Mouse (Mus musculus): ENCODE data around the gene Med23. TPM values are rescaled to one million over a fixed set of nuclear protein-coding genes. Genes with fewer than 3 reads are reported as not detected.
A peak's percentile ranks its signal among the peaks of the same experiment; 100 is the strongest.

The Med23 gene
- polyA plus RNA-seq, 1 experiment from 2014 or later, result 12.1 TPM

- DNase-seq (ENCODE audit: low spot score) (no peak), ATAC-seq (replicated peaks; ENCODE audit: low FRiP score, low read depth) (no peak)
- Histone ChIP-seq H3K36me3 (ENCODE audit: insufficient read depth, low read length) (no peaks in the 10 kb centered on the region), H3K9me3 (replicated peaks; ENCODE audit: low read length) (no peaks in the 10 kb centered on the region), H3K9ac (ENCODE audit: low read depth, low read length) (no peak overlapping the region), H3K27ac (no peak overlapping the region), H3K4me3 (replicated peaks; ENCODE audit: low read depth, low read length) (no peak overlapping the region), H3K4me1 (replicated peaks; ENCODE audit: insufficient read depth, low read length) (no peaks in the 10 kb centered on the region), H3K4me2 (ENCODE audit: low read length) (no peak overlapping the region), H3K27me3 (ENCODE audit: insufficient read depth, low read length) (no peaks in the 10 kb centered on the region)
- no peak for TF ChIP-seq CTCF (IDR thresholded peaks at IDR 0.05; ENCODE audit: low read depth)
- 53% methylated on average over 2 of the region's 2 CpGs for WGBS
These were observed 6.6 kb upstream of the Med23 start for GRCm38 (mm10) chr10:24863146-24863545.

- Histone ChIP-seq H3K36me3 (ENCODE audit: insufficient read depth, low read length) (no peaks in the 10 kb centered on the region), H3K9ac (ENCODE audit: low read depth, low read length) (no peak overlapping the region), H3K9me3 (replicated peaks; ENCODE audit: low read length) (no peaks in the 10 kb centered on the region), H3K27ac (no peak overlapping the region), H3K4me1 (replicated peaks; ENCODE audit: insufficient read depth, low read length) (no peaks in the 10 kb centered on the region), H3K4me2 (ENCODE audit: low read length) (no peak overlapping the region), H3K27me3 (ENCODE audit: insufficient read depth, low read length) (no peaks in the 10 kb centered on the region), H3K4me3 (replicated peaks; ENCODE audit: low read depth, low read length) (no peak overlapping the region)
- peak; percentile 10; the same call in 1 of the 2 replicates for TF ChIP-seq CTCF (IDR thresholded peaks at IDR 0.05; ENCODE audit: low read depth)
- no peak for DNase-seq (ENCODE audit: low spot score)
- WGBS, result 74% methylated on average over 6 of the region's 6 CpGs
- no peak for ATAC-seq (replicated peaks; ENCODE audit: low FRiP score, low read depth)
These were observed 5.4 kb upstream of the Med23 start for GRCm38 (mm10) chr10:24864434-24864833.

- Histone ChIP-seq H3K4me1 (replicated peaks; ENCODE audit: insufficient read depth, low read length) (no peaks in the 10 kb centered on the region), H3K27ac (no peak overlapping the region), H3K4me2 (ENCODE audit: low read length) (no peak overlapping the region), H3K27me3 (ENCODE audit: insufficient read depth, low read length) (no peaks in the 10 kb centered on the region), H3K4me3 (replicated peaks; ENCODE audit: low read depth, low read length) (no peak overlapping the region), H3K9ac (ENCODE audit: low read depth, low read length) (no peak overlapping the region), H3K9me3 (replicated peaks; ENCODE audit: low read length) (no peaks in the 10 kb centered on the region), H3K36me3 (ENCODE audit: insufficient read depth, low read length) (peaks cover 44% of the 10 kb centered on the region)
- ATAC-seq (replicated peaks; ENCODE audit: low FRiP score, low read depth) (no peak), DNase-seq (ENCODE audit: low spot score) (no peak)
- TF ChIP-seq CTCF (IDR thresholded peaks at IDR 0.05; ENCODE audit: low read depth), result peak; percentile 40
- WGBS, result 77% methylated on average over 4 of the region's 4 CpGs
These were observed 3.8 kb downstream of the Med23 start for GRCm38 (mm10) chr10:24873624-24874023.

GRCm38 (mm10) chr10:24886008-24886407 lies 16.2 kb downstream of the Med23 start:
- Histone ChIP-seq H3K36me3 (ENCODE audit: insufficient read depth, low read length) (peaks cover 42% of the 10 kb centered on the region), H3K4me3 (replicated peaks; ENCODE audit: low read depth, low read length) (no peak overlapping the region), H3K27ac (no peak overlapping the region), H3K27me3 (ENCODE audit: insufficient read depth, low read length) (no peaks in the 10 kb centered on the region), H3K4me2 (ENCODE audit: low read length) (no peak overlapping the region), H3K9me3 (replicated peaks; ENCODE audit: low read length) (no peaks in the 10 kb centered on the region), H3K9ac (ENCODE audit: low read depth, low read length) (no peak overlapping the region), H3K4me1 (replicated peaks; ENCODE audit: insufficient read depth, low read length) (no peaks in the 10 kb centered on the region)
- WGBS, result 84% methylated on average over 9 of the region's 9 CpGs
- peak; percentile 64 for TF ChIP-seq CTCF (IDR thresholded peaks at IDR 0.05; ENCODE audit: low read depth)
- ATAC-seq (replicated peaks; ENCODE audit: low FRiP score, low read depth) (0 out of 2 replicates have a peak, but pooled peaks have one; percentile 36), DNase-seq (ENCODE audit: low spot score) (peak; percentile 15)

- WGBS, result 96% methylated on average over 7 of the region's 7 CpGs
- H3K9me3 ChIP-seq (replicated peaks; ENCODE audit: low read length), result no peaks in the 10 kb centered on the region
- H3K36me3 ChIP-seq (ENCODE audit: insufficient read depth, low read length), result peaks cover 46% of the 10 kb centered on the region
- H3K4me3 ChIP-seq (replicated peaks; ENCODE audit: low read depth, low read length), result no peak overlapping the region
- no peak overlapping the region for H3K9ac ChIP-seq (ENCODE audit: low read depth, low read length)
- H3K27ac ChIP-seq, result no peak overlapping the region
- TF ChIP-seq CTCF (IDR thresholded peaks at IDR 0.05; ENCODE audit: low read depth), result no peak
- ATAC-seq (replicated peaks; ENCODE audit: low FRiP score, low read depth) (no peak), DNase-seq (ENCODE audit: low spot score) (no peak)
- H3K27me3 ChIP-seq (ENCODE audit: insufficient read depth, low read length), result no peaks in the 10 kb centered on the region
- no peaks in the 10 kb centered on the region for H3K4me1 ChIP-seq (replicated peaks; ENCODE audit: insufficient read depth, low read length)
- H3K4me2 ChIP-seq (ENCODE audit: low read length), result no peak overlapping the region
These were observed 18.6 kb downstream of the Med23 start for GRCm38 (mm10) chr10:24888343-24888742.

GRCm38 (mm10) chr10:24895927-24896326 lies 26.1 kb downstream of the Med23 start:
- WGBS, result 81% methylated on average over 8 of the region's 8 CpGs
- Histone ChIP-seq H3K4me3 (replicated peaks; ENCODE audit: low read depth, low read length) (no peak overlapping the region), H3K4me2 (ENCODE audit: low read length) (no peak overlapping the region), H3K27ac (no peak overlapping the region), H3K9me3 (replicated peaks; ENCODE audit: low read length) (no peaks in the 10 kb centered on the region), H3K9ac (ENCODE audit: low read depth, low read length) (no peak overlapping the region), H3K4me1 (replicated peaks; ENCODE audit: insufficient read depth, low read length) (no peaks in the 10 kb centered on the region), H3K36me3 (ENCODE audit: insufficient read depth, low read length) (peaks cover 71% of the 10 kb centered on the region), H3K27me3 (ENCODE audit: insufficient read depth, low read length) (no peaks in the 10 kb centered on the region)
- TF ChIP-seq CTCF (IDR thresholded peaks at IDR 0.05; ENCODE audit: low read depth), result peak; percentile 30; the same call in 1 of the 2 replicates
- ATAC-seq (replicated peaks; ENCODE audit: low FRiP score, low read depth) (peak; percentile 25; the same call in 1 of the 2 replicates), DNase-seq (ENCODE audit: low spot score) (no peak)

- Histone ChIP-seq H3K4me2 (ENCODE audit: low read length) (no peak overlapping the region), H3K9ac (ENCODE audit: low read depth, low read length) (no peak overlapping the region), H3K27me3 (ENCODE audit: insufficient read depth, low read length) (no peaks in the 10 kb centered on the region), H3K27ac (no peak overlapping the region), H3K4me1 (replicated peaks; ENCODE audit: insufficient read depth, low read length) (no peaks in the 10 kb centered on the region), H3K4me3 (replicated peaks; ENCODE audit: low read depth, low read length) (no peak overlapping the region), H3K9me3 (replicated peaks; ENCODE audit: low read length) (no peaks in the 10 kb centered on the region), H3K36me3 (ENCODE audit: insufficient read depth, low read length) (peaks cover 69% of the 10 kb centered on the region)
- TF ChIP-seq CTCF (IDR thresholded peaks at IDR 0.05; ENCODE audit: low read depth), result no peak
- WGBS, result 91% methylated on average over 10 of the region's 10 CpGs
- DNase-seq (ENCODE audit: low spot score) (no peak), ATAC-seq (replicated peaks; ENCODE audit: low FRiP score, low read depth) (no peak)
These were observed 35.8 kb downstream of the Med23 start for GRCm38 (mm10) chr10:24905627-24906026.
